Mouse (Mus musculus) olfactory bulb, adult 2 months (tissue): ENCODE measurements around the gene Trim6.

Experiments
- CTCF ChIP-seq: fragments of 200-500 bp; IDR thresholded peaks from 2 replicates; pipeline ENCODE4 v1.5.1; 2012; ENCODE audit warnings: low read depth, mild to moderate bottlenecking, low read length, moderate library complexity; ENCODE audit not compliant: insufficient read depth
- POLR2A ChIP-seq: fragments of 200-500 bp; IDR thresholded peaks from 2 replicates; pipeline ENCODE4 v1.6.1; 2012; ENCODE audit warnings: mild to moderate bottlenecking, low read depth, low read length, moderate library complexity; ENCODE audit not compliant: insufficient read depth

GRCm38 (mm10) chr7:104195885-104196284, 22.7 kb upstream of the Trim6 start, which contains the start of gene Olfr649:
- TF ChIP-seq CTCF: no peak
- no peak for TF ChIP-seq POLR2A
